22 mouse cellular contexts compared by ENCODE assay signal in genomic region chr11:95749619-95750018, GRCm38 (mm10). TPM values are rescaled to one million over a fixed set of nuclear protein-coding genes. Genes with fewer than 3 reads are reported as not detected.
A peak's percentile ranks its signal among the peaks of the same experiment; 100 is the strongest.
DNase-seq lines count a peak whose midpoint lies in the region; ATAC-seq and TF ChIP-seq lines count a peak whose summit lies in the region.
"Had no signal": no experiment of that assay in that cellular context is flagged by ENCODE, and none has a peak within 500 bp of the region (broad histone marks: within the 10 kb centered on the region; RNA-seq: fewer than 3 reads in every experiment).

No protein-coding gene starts in this region.

- DNase-seq in thymus, postnatal 4 days = peak; percentile 18
- DNase-seq in thymus, adult 18-20 months = no peak
- DNase-seq in liver, adult 2 months (ENCODE audit: extremely low read depth, low read depth, low spot score) = no peak
- DNase-seq in lung, postnatal 10 days = no peak
- DNase-seq in hindbrain, embryonic 10.5 days (ENCODE audit: low spot score) = no peak
- DNase-seq: adrenal gland, adult 2 months; cerebellum, adult 11 months; cerebellum, postnatal 10 days; forebrain, postnatal 0 days; right cerebral cortex, adult 18-20 months; spleen, adult 18-20 months had no signal

- no peak overlapping the region for H3K4me2 ChIP-seq in hindbrain, embryonic 16.5 days (ENCODE audit: low read length)
- H3K4me2 ChIP-seq: embryonic facial prominence, embryonic 15.5 days; heart, embryonic 13.5 days; limb, embryonic 15.5 days; neural tube, embryonic 12.5 days had no signal

- no peaks in the 10 kb centered on the region for H3K27me3 ChIP-seq in liver, adult 2 months (ENCODE audit: control insufficient read depth, insufficient read depth, low read length)
- H3K27me3 ChIP-seq in hindbrain, embryonic 16.5 days (replicated peaks; ENCODE audit: control insufficient read depth, insufficient read depth, low read length) = no peaks in the 10 kb centered on the region
- H3K27me3 ChIP-seq in hindbrain, embryonic 10.5 days (ENCODE audit: insufficient read depth, poor library complexity, severe bottlenecking) = no peaks in the 10 kb centered on the region
- H3K27me3 ChIP-seq: CH12.LX; embryonic facial prominence, embryonic 15.5 days; heart, embryonic 13.5 days; limb, embryonic 15.5 days; neural tube, embryonic 12.5 days had no signal

- H3K36me3 ChIP-seq in liver, adult 2 months (ENCODE audit: control insufficient read depth, insufficient read depth, low read length) = peaks cover 26% of the 10 kb centered on the region
- peaks cover 25% of the 10 kb centered on the region for H3K36me3 ChIP-seq in macrophage (ENCODE audit: inconsistent target)
- peaks cover 9% of the 10 kb centered on the region; the same call in 1 of the 2 replicates for H3K36me3 ChIP-seq in hindbrain, embryonic 16.5 days (ENCODE audit: control insufficient read depth, insufficient read depth, low read length)
- H3K36me3 ChIP-seq in hindbrain, embryonic 10.5 days = peaks cover 41% of the 10 kb centered on the region

- no peak for TF ChIP-seq POLR2A in liver, adult 2 months (IDR thresholded peaks at IDR 0.05; ENCODE audit: extremely low read depth, insufficient read depth, low read length)

- no peak for TF ChIP-seq CTCF in liver, adult 2 months (IDR thresholded peaks at IDR 0.05; ENCODE audit: low read depth, low read length)

- H3K4me1 ChIP-seq in liver, adult 2 months (ENCODE audit: control insufficient read depth, insufficient read depth, low read length) = peaks cover 6% of the 10 kb centered on the region
- H3K4me1 ChIP-seq in hindbrain, embryonic 16.5 days (ENCODE audit: control insufficient read depth, insufficient read depth, low read depth, low read length) = no peaks in the 10 kb centered on the region
- H3K4me1 ChIP-seq in hindbrain, embryonic 10.5 days (replicated peaks) = no peaks in the 10 kb centered on the region
- H3K4me1 ChIP-seq: embryonic facial prominence, embryonic 15.5 days; limb, embryonic 15.5 days; neural tube, embryonic 12.5 days had no signal

- H3K79me2 ChIP-seq in liver, adult 2 months (ENCODE audit: control insufficient read depth, insufficient read depth, low read length) = peaks cover 21% of the 10 kb centered on the region; the same call in 1 of the 2 replicates
- peaks cover 45% of the 10 kb centered on the region for H3K79me2 ChIP-seq in macrophage (ENCODE audit: inconsistent target)

- H3K9me3 ChIP-seq in hindbrain, embryonic 16.5 days (ENCODE audit: control insufficient read depth, low read length) = no peaks in the 10 kb centered on the region
- H3K9me3 ChIP-seq in hindbrain, embryonic 10.5 days = no peaks in the 10 kb centered on the region
- H3K9me3 ChIP-seq: embryonic facial prominence, embryonic 15.5 days; heart, embryonic 13.5 days; limb, embryonic 15.5 days; midbrain, embryonic 10.5 days; neural tube, embryonic 12.5 days had no signal

- H3K27ac ChIP-seq in liver, adult 2 months (replicated peaks; ENCODE audit: insufficient read depth, low read depth, low read length) = 0 out of 2 replicates have a peak overlapping the region, but pooled peaks have one; percentile 13
- peak overlapping the region; percentile 68 for H3K27ac ChIP-seq in macrophage
- no peak overlapping the region for H3K27ac ChIP-seq in hindbrain, embryonic 16.5 days (ENCODE audit: low read depth, low read length)
- no peak overlapping the region for H3K27ac ChIP-seq in hindbrain, embryonic 10.5 days
- H3K27ac ChIP-seq: embryonic facial prominence, embryonic 15.5 days; heart, embryonic 13.5 days; hindbrain, postnatal 0 days; layer of hippocampus, adult 2 months; limb, embryonic 15.5 days; midbrain, embryonic 10.5 days; neural tube, embryonic 12.5 days had no signal

- H3K9ac ChIP-seq in liver, adult 2 months (ENCODE audit: low read depth, low read length) = no peak overlapping the region
- H3K9ac ChIP-seq in hindbrain, embryonic 16.5 days (ENCODE audit: low read depth, low read length) = no peak overlapping the region
- H3K9ac ChIP-seq: embryonic facial prominence, embryonic 15.5 days; forebrain, postnatal 0 days; heart, embryonic 13.5 days; limb, embryonic 15.5 days; neural tube, embryonic 12.5 days had no signal

- no peak for ATAC-seq in hindbrain, embryonic 16.5 days
- ATAC-seq: forebrain, postnatal 0 days; hindbrain, postnatal 0 days; intestine, postnatal 0 days had no signal

- no peak overlapping the region for H3K4me3 ChIP-seq in liver, adult 2 months (ENCODE audit: insufficient read depth, low read depth, low read length)
- H3K4me3 ChIP-seq in macrophage (ENCODE audit: inconsistent target) = no peak overlapping the region
- no peak overlapping the region for H3K4me3 ChIP-seq in hindbrain, embryonic 16.5 days (ENCODE audit: low read length)
- no peak overlapping the region for H3K4me3 ChIP-seq in hindbrain, embryonic 10.5 days
- H3K4me3 ChIP-seq: embryonic facial prominence, embryonic 15.5 days; heart, embryonic 13.5 days; layer of hippocampus, adult 2 months; limb, embryonic 15.5 days; midbrain, embryonic 10.5 days; neural tube, embryonic 12.5 days had no signal

- 78% methylated on average over 15 of the region's 15 CpGs for WGBS in liver, adult 2 months
- WGBS in macrophage (ENCODE audit: missing documents) = 5% methylated on average over 15 of the region's 15 CpGs
- 88% methylated on average over 15 of the region's 15 CpGs for WGBS in hindbrain, embryonic 16.5 days
- WGBS in hindbrain, embryonic 10.5 days = 88% methylated on average over 15 of the region's 15 CpGs

RNA-seq across cellular contexts. Expression of gene B130006D01Rik, which starts 26.2 kb away (rescaled TPM):
- 1.0 and 1.9 TPM in 2 replicates for total RNA-seq in liver, adult 2 months (2014; rRNA removed)
- 0.02 and 0.10 TPM in 2 replicates for polyA plus RNA-seq in liver, adult 2 months (2012; rRNA removed)
- 10 to 100 TPM in 14 of 26 experiments, 1 to 10 TPM in 12; 2.5 to 48.9 (median 13.2) TPM for total RNA-seq in macrophage (2018; cell fraction: chromatin; rRNA removed)
- total RNA-seq in macrophage (2018; cell fraction: cytosol; rRNA removed) = 1 to 10 TPM in 3 of 26 experiments, under 1 TPM in 15, not detected in 8; 0.03 to 1.2 (median 0.13) TPM
- total RNA-seq in macrophage (2018; cell fraction: nucleus; rRNA removed) = 10 to 100 TPM in 7 of 26 experiments, 1 to 10 TPM in 17, under 1 TPM in 2; 0.54 to 30.1 (median 3.9) TPM
- 0.11 to 0.15 TPM (median 0.11 TPM) in 3 replicates for polyA plus RNA-seq in macrophage (2018)
- polyA plus RNA-seq in hindbrain, embryonic 16.5 days (2015; fragmentation: Nextera tagmentation; extraction: Ambion mirVana) = 0.95 and 1.2 TPM in 2 replicates
- 1.1 and 1.4 TPM in 2 replicates for polyA plus RNA-seq in hindbrain, embryonic 10.5 days (2016; fragmentation: Nextera tagmentation; extraction: Ambion mirVana)

RNA-seq across cellular contexts. Expression of gene Zfp652, which starts 37.1 kb away (rescaled TPM):
- total RNA-seq in liver, adult 2 months (2014; rRNA removed) = 9.1 and 12.7 TPM in 2 replicates
- polyA plus RNA-seq in liver, adult 2 months (2012; rRNA removed) = 10.5 and 11.1 TPM in 2 replicates
- total RNA-seq in macrophage (2018; cell fraction: chromatin; rRNA removed) = 10 to 100 TPM in 20 of 26 experiments, 1 to 10 TPM in 6; 3.0 to 59.5 (median 33.4) TPM
- total RNA-seq in macrophage (2018; cell fraction: cytosol; rRNA removed) = 10 to 100 TPM in 24 of 26 experiments, 1 to 10 TPM in 2; 6.1 to 53.2 (median 16.7) TPM
- 10 to 100 TPM in 22 of 26 experiments, 1 to 10 TPM in 4; 7.5 to 68.1 (median 28.6) TPM for total RNA-seq in macrophage (2018; cell fraction: nucleus; rRNA removed)
- polyA plus RNA-seq in macrophage (2018) = 17.9 to 26.2 TPM (median 25.2 TPM) in 3 replicates
- 21.7 and 23.2 TPM in 2 replicates for polyA plus RNA-seq in hindbrain, embryonic 16.5 days (2015; fragmentation: Nextera tagmentation; extraction: Ambion mirVana)
- polyA plus RNA-seq in hindbrain, embryonic 10.5 days (2016; fragmentation: Nextera tagmentation; extraction: Ambion mirVana) = 16.7 and 17.2 TPM in 2 replicates

Comparison
In these comparisons a context has a peak if more than half of its experiments do, and no peak if none do; other contexts are left out.
1. H3K27ac ChIP-seq: peak in liver, adult 2 months (single experiment) and macrophage (single experiment); none in hindbrain, embryonic 16.5 days (single experiment) and hindbrain, embryonic 10.5 days (single experiment).